Mouse (Mus musculus): ENCODE measurements around the gene Ap1s2. TPM values are rescaled to one million over a fixed set of nuclear protein-coding genes. Genes with fewer than 3 reads are reported as not detected.

Gene Ap1s2
- polyA plus RNA-seq, 1 experiment from 2014 or later = 19.8 TPM

DNA sequence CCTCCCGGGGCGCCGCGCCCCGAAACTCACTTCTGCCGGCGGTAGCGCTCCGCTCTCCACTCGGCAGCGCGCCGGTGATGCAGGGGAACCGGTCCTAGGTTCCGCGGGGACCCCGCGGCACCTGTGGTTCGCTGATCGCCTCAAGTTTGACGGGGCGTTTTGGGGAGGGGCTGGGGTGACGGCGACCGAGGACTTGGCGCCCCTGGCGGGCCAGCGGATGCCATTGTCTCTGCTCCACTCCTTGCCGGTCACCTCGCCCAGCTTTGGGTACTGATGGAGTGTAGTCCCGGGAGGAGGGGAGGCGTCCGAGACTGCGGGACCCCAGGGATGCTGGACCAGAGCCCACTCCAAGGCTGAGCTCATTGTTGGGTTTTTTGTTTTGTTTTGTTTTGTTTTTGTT lies 564 bp downstream of the Ap1s2 start:
- peak overlapping the region; percentile 68 for H3K4me3 ChIP-seq
- DNase-seq (ENCODE audit: extremely low spot score, low spot score) = peak; percentile 43
- H3K27me3 ChIP-seq (ENCODE audit: poor library complexity, severe bottlenecking) = peaks cover 64% of the 10 kb centered on the region
- peak overlapping the region; percentile 91 for H3K27ac ChIP-seq
- WGBS = 25% methylated on average over 34 of the region's 34 CpGs
- H3K4me1 ChIP-seq = no peaks in the 10 kb centered on the region
- H3K9me3 ChIP-seq = no peaks in the 10 kb centered on the region
- peaks cover 6% of the 10 kb centered on the region; the same call in 1 of the 2 replicates for H3K36me3 ChIP-seq (replicated peaks)

DNA sequence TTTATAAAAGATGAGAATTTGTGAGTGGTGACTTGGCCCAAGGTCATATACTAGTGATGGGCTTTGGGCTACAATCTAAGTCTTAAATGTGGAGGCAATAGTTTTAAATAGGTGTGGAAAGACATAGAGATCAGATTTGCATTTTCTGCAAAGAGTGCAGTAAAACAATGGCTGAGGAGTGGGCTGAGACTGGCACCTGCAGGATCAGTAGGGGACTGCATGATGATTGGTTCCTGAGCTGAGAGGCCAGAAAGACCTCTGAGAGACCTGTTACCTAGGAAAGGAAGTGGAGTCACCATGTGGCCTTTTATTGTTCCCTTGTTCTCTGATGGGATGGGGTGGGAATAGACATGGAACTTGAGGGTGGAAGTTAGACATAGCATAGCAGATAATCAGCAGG lies 4.0 kb downstream of the Ap1s2 start:
- Histone ChIP-seq H3K27me3 (ENCODE audit: poor library complexity, severe bottlenecking) (peaks cover 72% of the 10 kb centered on the region), H3K9me3 (no peaks in the 10 kb centered on the region), H3K4me1 (no peaks in the 10 kb centered on the region), H3K4me3 (no peak overlapping the region), H3K27ac (no peak overlapping the region), H3K36me3 (replicated peaks) (peaks cover 17% of the 10 kb centered on the region)
- no peak for DNase-seq (ENCODE audit: extremely low spot score, low spot score)

GRCm38 (mm10) chrX:163929550-163929949 lies 20.7 kb downstream of the Ap1s2 start:
- H3K4me1 ChIP-seq = no peaks in the 10 kb centered on the region
- no peak overlapping the region for H3K4me3 ChIP-seq
- DNase-seq (ENCODE audit: extremely low spot score, low spot score) = no peak
- peaks cover 63% of the 10 kb centered on the region for H3K27me3 ChIP-seq (ENCODE audit: poor library complexity, severe bottlenecking)
- no peak overlapping the region for H3K27ac ChIP-seq
- H3K36me3 ChIP-seq (replicated peaks) = no peaks in the 10 kb centered on the region
- H3K9me3 ChIP-seq = no peaks in the 10 kb centered on the region

GRCm38 (mm10) chrX:163934731-163935130 lies 25.9 kb downstream of the Ap1s2 start:
- Histone ChIP-seq H3K36me3 (replicated peaks) (peaks cover 33% of the 10 kb centered on the region), H3K27ac (no peak overlapping the region), H3K4me1 (no peaks in the 10 kb centered on the region), H3K4me3 (no peak overlapping the region), H3K9me3 (no peaks in the 10 kb centered on the region), H3K27me3 (ENCODE audit: poor library complexity, severe bottlenecking) (peaks cover 77% of the 10 kb centered on the region)
- 86% methylated on average over 8 of the region's 8 CpGs for WGBS
- no peak for DNase-seq (ENCODE audit: extremely low spot score, low spot score)

GRCm38 (mm10) chrX:163938587-163938986 lies 29.8 kb downstream of the Ap1s2 start:
- H3K4me1 ChIP-seq = no peaks in the 10 kb centered on the region
- 97% methylated on average over 6 of the region's 6 CpGs for WGBS
- no peak overlapping the region for H3K27ac ChIP-seq
- peaks cover 65% of the 10 kb centered on the region for H3K36me3 ChIP-seq (replicated peaks)
- DNase-seq (ENCODE audit: extremely low spot score, low spot score) = no peak
- peaks cover 83% of the 10 kb centered on the region for H3K27me3 ChIP-seq (ENCODE audit: poor library complexity, severe bottlenecking)
- H3K4me3 ChIP-seq = no peak overlapping the region
- no peaks in the 10 kb centered on the region for H3K9me3 ChIP-seq

DNA sequence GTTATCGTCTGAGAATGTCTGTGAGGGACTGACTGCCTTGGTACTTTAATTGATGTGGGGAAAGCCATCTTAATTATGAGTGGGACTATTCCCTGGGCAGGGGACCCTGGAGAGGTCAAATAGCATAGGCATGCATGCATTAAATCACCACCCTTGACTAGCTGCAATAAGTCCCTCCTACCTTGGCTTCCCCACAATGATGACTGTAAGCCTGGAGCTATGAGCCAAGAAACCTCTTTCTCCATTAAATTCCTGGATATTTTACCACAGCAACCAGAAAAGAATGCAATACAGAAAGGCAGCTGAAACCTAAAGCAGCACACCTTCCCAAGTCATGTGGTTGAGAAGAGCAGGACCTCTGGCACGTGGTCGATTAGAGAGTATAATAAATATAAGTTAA lies 35.6 kb downstream of the Ap1s2 start:
- H3K9me3 ChIP-seq = no peaks in the 10 kb centered on the region
- no peak for DNase-seq (ENCODE audit: extremely low spot score, low spot score)
- H3K36me3 ChIP-seq (replicated peaks) = peaks cover 88% of the 10 kb centered on the region
- H3K27me3 ChIP-seq (ENCODE audit: poor library complexity, severe bottlenecking) = peaks cover 81% of the 10 kb centered on the region
- H3K4me1 ChIP-seq = no peaks in the 10 kb centered on the region
- 91% methylated on average over 3 of the region's 3 CpGs for WGBS
- no peak overlapping the region for H3K4me3 ChIP-seq
- H3K27ac ChIP-seq = no peak overlapping the region

GRCm38 (mm10) chrX:163951618-163952017 lies 42.8 kb downstream of the Ap1s2 start:
- Histone ChIP-seq H3K27me3 (ENCODE audit: poor library complexity, severe bottlenecking) (peaks cover 63% of the 10 kb centered on the region), H3K27ac (no peak overlapping the region), H3K4me1 (no peaks in the 10 kb centered on the region), H3K9me3 (no peaks in the 10 kb centered on the region), H3K4me3 (no peak overlapping the region), H3K36me3 (replicated peaks) (peaks cover 92% of the 10 kb centered on the region)
- no peak for DNase-seq (ENCODE audit: extremely low spot score, low spot score)
- WGBS = 70% methylated on average over 1 of the region's 1 CpGs

GRCm38 (mm10) chrX:163957381-163957780 lies 48.6 kb downstream of the Ap1s2 start:
- WGBS = 45% methylated on average over 12 of the region's 12 CpGs
- Histone ChIP-seq H3K27me3 (ENCODE audit: poor library complexity, severe bottlenecking) (peaks cover 70% of the 10 kb centered on the region), H3K9me3 (no peaks in the 10 kb centered on the region), H3K36me3 (replicated peaks) (peaks cover 43% of the 10 kb centered on the region), H3K27ac (peak overlapping the region; percentile 95), H3K4me1 (peaks cover 5% of the 10 kb centered on the region; the same call in 1 of the 2 replicates), H3K4me3 (peak overlapping the region; percentile 69)
- DNase-seq (ENCODE audit: extremely low spot score, low spot score) = no peak

DNA sequence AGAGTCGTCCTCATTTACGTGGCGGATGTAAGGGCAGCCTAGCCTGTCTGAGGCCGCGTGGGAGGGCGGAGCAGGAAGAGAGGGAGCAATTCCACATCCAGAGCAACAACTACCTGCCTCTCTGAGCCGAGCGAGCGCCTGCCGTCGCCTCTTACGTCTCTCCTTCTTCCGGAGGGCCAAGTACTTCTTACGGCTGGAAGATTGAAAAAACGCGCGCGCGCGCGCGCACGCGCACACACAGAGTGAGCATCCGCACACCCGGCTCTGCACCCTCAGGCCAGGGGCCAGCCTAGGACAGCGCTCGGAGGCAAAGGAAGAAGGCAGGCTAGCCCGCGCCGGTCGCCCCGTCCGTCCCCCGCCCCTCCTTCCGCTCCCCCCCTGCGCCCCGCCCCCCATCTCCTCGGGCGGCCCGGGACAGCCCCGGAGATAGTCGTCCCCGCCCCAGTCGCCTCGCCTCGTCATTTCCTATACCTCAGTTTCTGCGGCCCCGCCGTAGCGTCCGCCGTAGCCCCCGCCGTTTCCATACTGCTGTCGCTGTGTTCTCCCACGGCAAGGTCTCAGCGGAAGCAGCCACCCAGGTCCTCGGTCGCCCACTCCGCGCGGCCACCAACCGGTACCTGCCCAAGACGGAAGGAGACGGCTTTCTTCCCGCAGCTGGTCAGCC lies 49.1 kb downstream of the Ap1s2 start:
- H3K27me3 ChIP-seq (ENCODE audit: poor library complexity, severe bottlenecking) = peaks cover 72% of the 10 kb centered on the region
- peaks cover 5% of the 10 kb centered on the region; the same call in 1 of the 2 replicates for H3K4me1 ChIP-seq
- DNase-seq (ENCODE audit: extremely low spot score, low spot score) = peak; percentile 72
- H3K27ac ChIP-seq = peak overlapping the region; percentile 95
- WGBS = 23% methylated on average over 52 of the region's 67 CpGs
- H3K4me3 ChIP-seq = peak overlapping the region; percentile 69
- peaks cover 37% of the 10 kb centered on the region for H3K36me3 ChIP-seq (replicated peaks)
- no peaks in the 10 kb centered on the region for H3K9me3 ChIP-seq

GRCm38 (mm10) chrX:163958467-163958875 lies 49.7 kb downstream of the Ap1s2 start, which contains the start of gene Zrsr2:
Gene Zrsr2 (minus strand): TSS chrX:163958661.
- H3K4me1 ChIP-seq = peaks cover 5% of the 10 kb centered on the region; the same call in 1 of the 2 replicates
- H3K27ac ChIP-seq = peak within 1 kb of the TSS; percentile 95
- H3K9me3 ChIP-seq = no peaks in the 10 kb centered on the region
- DNase-seq (ENCODE audit: extremely low spot score, low spot score) = peak; percentile 79
- peak within 1 kb of the TSS; percentile 69 for H3K4me3 ChIP-seq
- WGBS = 17% methylated on average over 29 of the region's 29 CpGs
- peaks cover 34% of the 10 kb centered on the region for H3K36me3 ChIP-seq (replicated peaks)
- H3K27me3 ChIP-seq (ENCODE audit: poor library complexity, severe bottlenecking) = peaks cover 71% of the 10 kb centered on the region

DNA sequence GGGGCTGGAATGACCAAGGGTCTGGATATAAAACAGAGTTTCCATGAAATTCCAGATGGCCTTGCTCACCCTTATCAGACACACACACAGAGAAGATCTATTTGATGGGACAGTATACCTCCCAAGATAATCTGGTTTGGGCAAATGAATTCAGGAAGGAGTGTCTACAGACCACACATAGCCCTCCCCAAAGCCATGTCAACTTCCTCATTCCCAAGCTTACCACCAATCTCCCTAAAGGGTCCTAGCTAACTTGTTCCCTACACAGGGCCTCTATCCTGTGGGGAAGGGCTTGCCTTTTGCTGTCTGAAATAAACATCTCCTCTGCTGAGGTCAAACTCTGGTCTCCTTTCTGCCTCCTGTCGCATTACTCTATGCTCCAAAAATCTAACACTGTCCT lies 72.3 kb downstream of the Ap1s2 start:
- Histone ChIP-seq H3K4me1 (no peaks in the 10 kb centered on the region), H3K36me3 (replicated peaks) (no peaks in the 10 kb centered on the region), H3K4me3 (no peak overlapping the region), H3K27me3 (ENCODE audit: poor library complexity, severe bottlenecking) (peaks cover 60% of the 10 kb centered on the region), H3K27ac (no peak overlapping the region), H3K9me3 (no peaks in the 10 kb centered on the region)
- no peak for DNase-seq (ENCODE audit: extremely low spot score, low spot score)
- WGBS = 94% methylated on average over 1 of the region's 1 CpGs

GRCm38 (mm10) chrX:163981500-163981899 lies 72.7 kb downstream of the Ap1s2 start:
- Histone ChIP-seq H3K4me3 (no peak overlapping the region), H3K9me3 (no peaks in the 10 kb centered on the region), H3K27ac (no peak overlapping the region), H3K36me3 (replicated peaks) (no peaks in the 10 kb centered on the region), H3K4me1 (no peaks in the 10 kb centered on the region), H3K27me3 (ENCODE audit: poor library complexity, severe bottlenecking) (peaks cover 59% of the 10 kb centered on the region)
- WGBS = 55% methylated on average over 4 of the region's 4 CpGs
- no peak for DNase-seq (ENCODE audit: extremely low spot score, low spot score)

GRCm38 (mm10) chrX:163982129-163982528 lies 73.3 kb downstream of the Ap1s2 start:
- Histone ChIP-seq H3K4me3 (no peak overlapping the region), H3K9me3 (no peaks in the 10 kb centered on the region), H3K36me3 (replicated peaks) (no peaks in the 10 kb centered on the region), H3K27ac (no peak overlapping the region), H3K27me3 (ENCODE audit: poor library complexity, severe bottlenecking) (peaks cover 59% of the 10 kb centered on the region), H3K4me1 (no peaks in the 10 kb centered on the region)
- DNase-seq (ENCODE audit: extremely low spot score, low spot score) = no peak
- WGBS = 85% methylated on average over 6 of the region's 6 CpGs
